Mouse (Mus musculus) cerebral cortex, adult 2 months (tissue): ENCODE data around the gene Wdr46.

Experiments used
- WGBS: fragments of 180-500 bp; shearing (Covaris S2); methylation state at CpG from one replicate; pipeline ENCODE4 v1.1.7; 2018; 5-methylcytosine and 5-hydroxymethylcytosine counted together

Gene Wdr46

DNA sequence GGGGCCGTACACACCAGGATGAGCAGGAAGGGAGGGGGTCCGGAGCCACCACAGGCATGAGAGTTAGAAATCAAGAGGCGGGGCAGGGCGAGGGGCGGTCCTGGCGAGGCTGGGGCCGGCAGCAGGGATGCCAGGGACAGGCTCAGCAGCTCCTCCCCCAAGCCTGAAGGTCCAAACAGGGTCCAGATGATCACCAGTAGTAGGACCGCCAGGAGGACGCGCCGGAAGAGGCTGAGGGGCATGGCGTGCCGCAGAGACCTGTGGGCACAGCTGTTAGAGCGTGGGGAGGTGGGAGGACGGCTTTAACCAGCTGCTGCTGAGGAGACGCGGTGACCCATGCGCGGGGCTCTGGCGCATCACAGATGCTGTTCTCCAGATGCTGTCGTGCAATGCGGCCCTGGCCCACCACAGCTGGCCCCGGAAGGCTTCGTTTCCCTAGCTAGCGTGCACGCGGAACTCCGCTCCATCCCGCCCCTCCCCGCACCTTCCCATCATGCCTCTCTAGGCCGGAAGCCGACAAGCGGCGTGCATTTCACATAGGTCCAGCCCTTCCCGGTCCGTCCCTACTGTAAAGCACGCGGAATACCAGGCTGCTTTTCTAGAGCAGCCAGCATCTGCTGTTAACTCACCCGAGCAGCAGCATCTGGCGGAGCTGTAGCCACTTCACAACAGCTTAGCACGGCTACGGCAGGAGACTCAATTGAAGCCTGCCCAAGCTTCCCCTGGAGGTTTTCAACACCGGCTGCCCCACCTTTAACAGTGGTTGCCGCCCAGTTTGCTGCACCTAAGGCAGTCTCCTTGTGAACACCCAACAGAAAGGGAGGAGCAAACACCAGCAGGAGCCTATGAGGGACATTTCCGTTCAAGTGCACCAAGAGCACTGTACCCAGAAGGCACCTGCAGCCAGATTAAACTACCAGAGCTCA, 10.8 kb downstream of the Wdr46 start, which contains the start of gene B3galt4:
Gene B3galt4, minus strand, starts transcription at position 468 of the 926 bp plus-strand sequence.
- under 1% methylated on average over 45 of the region's 45 CpGs for WGBS

DNA sequence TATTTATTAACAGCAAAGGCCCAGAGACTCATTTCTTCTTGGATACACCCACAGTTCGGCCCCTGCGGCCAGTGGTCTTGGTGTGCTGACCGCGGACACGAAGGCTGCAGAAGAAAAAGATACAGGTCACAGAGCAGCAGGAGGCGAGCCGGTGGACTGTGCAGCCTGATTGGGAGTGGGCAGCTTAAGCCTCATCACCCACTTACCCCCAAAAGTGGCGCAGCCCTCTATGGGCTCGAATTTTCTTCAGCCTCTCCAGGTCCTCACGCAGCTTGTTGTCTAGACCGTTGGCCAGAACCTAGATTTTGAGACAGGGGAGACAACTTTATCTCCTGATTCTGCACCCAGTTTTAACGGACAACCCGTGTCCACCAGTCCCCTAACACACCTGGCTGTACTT, 11.6 kb downstream of the Wdr46 start:
- 77% methylated on average over 13 of the region's 13 CpGs for WGBS

DNA sequence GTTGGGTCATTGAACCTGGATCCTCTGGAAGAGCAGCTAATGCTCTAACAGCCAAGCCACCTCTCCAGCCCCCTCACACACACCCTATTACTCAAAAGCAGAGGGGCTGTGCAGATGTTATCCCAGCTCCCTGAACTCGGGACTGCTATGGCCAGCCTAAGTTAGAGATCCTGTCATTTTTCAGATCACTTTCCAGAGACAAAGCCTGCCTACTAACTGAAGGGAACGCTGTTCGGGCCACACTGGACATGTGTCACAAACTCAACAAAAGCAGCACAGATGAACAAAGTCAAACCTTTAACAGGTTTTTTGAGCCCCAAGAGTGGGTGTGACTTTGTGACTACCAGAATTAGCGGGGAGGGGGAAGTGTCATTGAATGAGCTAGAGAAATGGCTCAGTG, 12.4 kb downstream of the Wdr46 start:
- 66% methylated on average over 4 of the region's 4 CpGs for WGBS

DNA sequence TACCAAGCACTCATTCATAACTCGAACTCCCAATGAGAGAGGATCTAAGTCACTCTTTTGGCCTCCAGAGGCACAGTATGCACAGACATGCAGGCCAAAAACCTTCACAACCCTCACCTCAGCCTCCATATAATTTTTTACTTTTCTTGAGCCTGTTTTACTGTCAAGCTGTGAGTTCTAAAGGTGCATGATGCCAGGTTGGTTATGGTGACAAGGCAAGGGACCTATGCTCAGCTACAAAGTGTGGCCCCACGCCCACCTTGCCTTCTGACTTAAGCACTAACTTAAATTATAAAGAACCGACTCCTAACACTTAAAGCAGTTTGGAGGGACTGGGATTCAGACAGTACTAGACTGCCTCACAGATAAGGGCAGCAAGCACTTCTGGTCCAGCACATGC, 12.8 kb downstream of the Wdr46 start:
- WGBS: 82% methylated on average over 3 of the region's 3 CpGs

DNA sequence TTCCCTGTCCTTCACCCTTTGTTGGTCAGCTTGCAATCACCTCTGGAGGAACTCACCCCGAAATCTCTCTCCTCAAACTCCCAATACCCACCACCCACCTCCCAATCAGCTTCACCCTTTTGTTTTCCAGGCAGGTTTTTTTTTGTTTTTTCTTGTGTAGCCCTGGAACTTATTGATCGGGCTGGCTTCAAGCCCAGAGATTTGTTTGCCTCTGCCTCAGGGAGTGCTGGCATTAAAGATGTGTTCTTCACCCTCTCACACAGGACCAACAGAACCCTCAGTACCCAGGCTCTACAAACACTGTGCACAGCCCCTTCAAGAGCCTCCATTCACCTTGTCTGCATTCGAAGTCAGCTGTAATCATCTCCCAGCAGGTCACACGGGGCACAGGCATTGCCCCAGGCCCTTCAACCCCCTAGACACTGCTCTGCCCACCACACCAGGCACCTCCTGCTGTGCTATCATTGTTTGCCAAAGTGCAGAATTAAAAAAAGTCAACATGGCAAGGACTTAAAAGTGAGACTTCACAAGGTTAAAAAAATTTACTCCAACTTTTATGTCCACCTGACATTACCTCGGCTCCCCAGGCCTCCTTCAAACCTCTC, 13.6 kb downstream of the Wdr46 start:
- 16% methylated on average over 5 of the region's 5 CpGs for WGBS

DNA sequence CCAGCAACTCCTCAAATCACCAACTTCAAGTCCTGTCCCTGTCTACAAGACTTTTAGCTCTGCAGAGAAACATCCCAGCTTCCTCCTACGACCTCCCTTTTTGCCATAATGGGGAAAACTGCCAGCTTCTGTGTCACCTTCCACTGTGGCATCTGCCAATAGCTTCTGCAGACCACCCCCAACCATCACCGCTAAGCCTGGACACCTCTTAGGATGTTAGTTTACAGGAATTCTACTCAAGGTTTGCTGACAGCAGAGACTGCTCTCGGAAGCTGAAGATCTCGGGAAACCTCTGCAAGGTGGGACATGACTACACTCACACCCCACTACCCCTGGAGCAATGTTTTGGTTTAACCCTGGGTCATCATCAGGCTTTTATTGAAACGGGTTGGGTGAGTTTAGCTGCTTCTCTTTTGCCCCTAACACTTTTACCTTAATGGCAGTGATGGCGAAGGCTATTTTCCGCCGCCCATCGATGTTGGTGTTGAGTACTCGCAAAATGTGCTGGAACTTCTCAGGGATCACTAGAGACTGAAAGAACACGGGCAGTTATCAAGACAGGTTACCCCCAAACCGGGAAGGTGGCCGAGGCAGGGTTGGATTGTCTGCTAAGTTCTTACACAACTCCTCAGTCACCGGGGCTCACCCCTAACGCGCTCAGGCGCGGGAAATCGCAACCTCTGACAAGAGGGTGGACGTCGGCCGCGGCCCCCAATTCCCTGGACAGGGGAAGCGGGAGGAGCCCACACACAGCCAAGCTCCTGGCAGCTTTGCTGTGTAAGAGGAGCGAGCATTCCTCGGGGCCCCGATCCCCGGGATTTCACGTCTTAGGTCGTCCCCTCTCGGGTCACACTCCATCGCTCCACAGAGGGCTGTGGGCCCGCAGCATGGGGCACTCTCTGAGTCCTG, 14.4 kb downstream of the Wdr46 start:
- WGBS: under 1% methylated on average over 33 of the region's 33 CpGs

DNA sequence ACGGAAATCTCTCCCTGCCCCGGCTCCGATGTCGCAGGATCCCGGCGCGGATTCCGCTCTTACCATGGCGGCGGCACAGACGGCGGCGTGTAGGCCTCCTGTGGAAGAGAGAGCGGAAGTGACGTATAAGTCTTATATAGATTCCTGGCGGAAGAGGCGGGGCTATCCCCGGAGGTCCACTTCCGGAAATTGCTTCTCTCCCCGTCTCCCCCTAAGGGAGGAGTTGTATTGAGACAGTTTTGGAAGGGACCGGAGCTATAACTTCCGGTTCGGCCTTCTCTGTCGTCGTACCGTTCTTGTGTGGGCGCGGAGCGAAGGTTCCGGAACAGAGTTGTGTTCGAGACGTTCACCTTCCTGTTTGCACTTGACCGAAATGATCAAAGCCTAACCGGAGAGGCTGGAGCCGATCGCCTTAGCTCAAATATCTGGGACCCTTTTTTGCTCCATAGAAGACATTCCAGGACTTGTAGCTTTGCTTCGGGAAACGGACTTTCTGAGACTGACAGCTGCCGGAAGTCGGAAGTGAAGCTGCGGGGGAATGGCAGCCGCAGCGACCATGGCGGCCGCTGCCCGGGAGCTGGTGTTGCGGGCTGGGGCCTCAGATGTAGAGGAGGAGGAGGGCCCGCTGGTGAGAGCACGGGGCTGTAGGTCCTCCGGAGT, 15.2 kb downstream of the Wdr46 start, which contains the start of the genes Vps52 and Rps18:
Gene Vps52, plus strand, starts transcription at position 258 of the 660 bp plus-strand sequence.
Gene Rps18, minus strand, starts transcription at position 447 of the 660 bp plus-strand sequence.
- under 1% methylated on average over 50 of the region's 50 CpGs for WGBS

DNA sequence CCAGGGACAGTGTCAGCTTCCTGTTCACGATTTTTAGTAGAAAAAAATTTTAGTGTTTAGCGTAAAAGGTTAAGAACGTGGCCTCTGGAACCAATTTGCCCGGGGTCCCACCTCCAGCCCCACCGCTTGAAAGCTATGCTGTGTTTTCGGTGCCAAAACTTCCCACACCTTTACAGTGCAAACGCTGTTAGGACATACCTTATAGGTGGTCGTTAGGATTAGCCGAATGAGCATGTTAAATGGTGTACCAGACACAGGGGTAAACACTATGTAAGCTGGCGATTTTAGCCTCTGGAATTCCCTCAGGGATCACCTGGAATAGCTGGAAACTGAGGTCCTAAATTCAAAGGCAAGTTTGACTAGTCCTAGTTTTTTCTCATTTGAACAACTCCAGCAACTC, 15.9 kb downstream of the Wdr46 start:
- 6% methylated on average over 10 of the region's 10 CpGs for WGBS

DNA sequence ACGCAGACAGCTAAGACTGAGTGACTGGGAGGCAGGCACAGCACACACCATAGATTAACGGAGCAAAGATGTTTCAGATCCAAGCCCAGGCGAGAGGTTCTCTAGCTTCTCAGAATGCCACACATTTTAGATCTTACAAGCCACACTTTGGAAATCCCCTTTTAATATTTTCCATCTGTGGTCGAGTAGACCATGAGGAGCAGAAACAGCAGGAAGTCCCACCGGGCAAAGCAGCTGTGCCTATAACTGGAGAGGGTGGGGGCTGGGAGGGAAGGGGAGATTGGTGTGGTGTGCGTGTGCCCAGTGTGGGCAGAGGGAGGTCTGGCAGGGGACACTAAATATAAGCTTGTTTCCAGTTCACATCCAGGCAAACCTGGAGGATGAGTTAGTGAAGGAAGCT, 17.0 kb downstream of the Wdr46 start:
- WGBS: 84% methylated on average over 6 of the region's 6 CpGs

DNA sequence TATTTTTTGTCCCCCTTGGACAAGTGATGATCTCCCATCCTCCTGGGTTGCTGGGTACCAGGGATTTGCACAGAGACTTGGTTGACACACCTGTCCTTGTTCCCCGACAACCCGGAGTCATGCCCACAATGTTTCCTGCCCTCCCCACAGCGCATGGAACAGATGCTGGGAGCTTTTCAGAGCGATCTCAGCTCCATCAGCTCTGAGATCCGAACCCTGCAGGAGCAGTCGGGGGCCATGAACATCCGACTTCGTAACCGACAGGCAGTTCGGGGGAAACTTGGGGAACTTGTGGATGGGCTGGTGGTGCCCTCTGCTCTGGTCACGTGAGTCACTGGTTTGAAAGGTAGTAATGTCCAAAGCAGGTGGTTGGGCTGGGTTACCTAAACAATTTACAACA, 18.0 kb downstream of the Wdr46 start:
- 95% methylated on average over 11 of the region's 11 CpGs for WGBS

DNA sequence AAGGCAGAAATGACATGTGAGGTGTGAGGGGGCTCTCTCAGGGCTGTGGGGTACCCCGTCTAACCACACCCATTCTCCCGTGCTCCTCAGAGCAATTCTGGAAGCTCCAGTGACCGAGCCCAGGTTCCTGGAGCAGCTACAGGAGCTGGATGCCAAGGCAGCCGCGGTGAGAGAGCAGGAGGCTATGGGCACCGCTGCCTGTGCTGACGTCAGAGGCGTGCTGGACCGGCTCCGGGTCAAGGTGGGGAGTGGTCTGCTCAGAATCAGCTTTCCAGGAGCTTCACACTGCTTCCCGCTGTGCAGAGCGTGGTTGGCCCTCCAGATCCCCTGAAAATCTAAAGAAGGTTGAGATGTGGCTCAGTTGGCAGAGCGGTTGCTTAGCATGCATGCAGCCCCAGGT, 18.7 kb downstream of the Wdr46 start:
- 95% methylated on average over 13 of the region's 13 CpGs for WGBS

DNA sequence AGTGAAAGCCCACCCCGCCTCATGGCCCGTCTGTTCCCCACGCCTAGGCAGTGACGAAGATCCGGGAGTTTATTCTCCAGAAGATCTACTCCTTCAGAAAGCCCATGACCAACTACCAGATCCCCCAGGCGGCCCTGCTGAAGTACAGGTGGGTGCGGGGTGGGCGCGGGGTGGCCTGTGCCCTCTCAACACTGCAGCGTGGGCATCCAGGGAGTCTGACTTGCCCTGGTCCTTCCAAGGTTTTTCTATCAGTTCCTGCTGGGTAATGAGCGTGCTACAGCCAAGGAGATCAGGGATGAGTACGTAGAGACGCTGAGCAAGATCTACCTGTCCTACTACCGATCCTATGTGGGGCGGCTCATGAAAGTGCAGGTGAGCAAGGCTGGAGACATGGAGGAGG, 19.5 kb downstream of the Wdr46 start:
- WGBS: 90% methylated on average over 15 of the region's 15 CpGs

DNA sequence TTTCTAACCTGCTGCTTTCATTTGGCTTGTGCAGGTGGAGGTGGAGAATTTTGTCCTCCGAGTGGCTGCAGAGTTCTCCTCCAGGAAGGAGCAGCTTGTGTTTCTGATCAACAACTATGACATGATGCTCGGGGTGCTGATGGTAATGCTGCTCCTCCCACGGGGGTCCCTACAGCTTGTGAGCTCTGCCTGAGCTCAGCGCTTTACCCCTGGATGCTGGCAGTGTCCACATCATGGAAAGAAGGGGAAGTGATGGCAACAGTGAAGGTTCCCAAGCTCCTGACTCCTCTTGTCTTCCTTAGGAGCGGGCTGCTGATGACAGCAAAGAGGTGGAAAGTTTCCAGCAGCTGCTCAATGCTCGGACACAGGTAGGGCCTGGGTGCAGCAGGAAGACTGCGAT, 22.4 kb downstream of the Wdr46 start:
- WGBS: 89% methylated on average over 7 of the region's 7 CpGs

DNA sequence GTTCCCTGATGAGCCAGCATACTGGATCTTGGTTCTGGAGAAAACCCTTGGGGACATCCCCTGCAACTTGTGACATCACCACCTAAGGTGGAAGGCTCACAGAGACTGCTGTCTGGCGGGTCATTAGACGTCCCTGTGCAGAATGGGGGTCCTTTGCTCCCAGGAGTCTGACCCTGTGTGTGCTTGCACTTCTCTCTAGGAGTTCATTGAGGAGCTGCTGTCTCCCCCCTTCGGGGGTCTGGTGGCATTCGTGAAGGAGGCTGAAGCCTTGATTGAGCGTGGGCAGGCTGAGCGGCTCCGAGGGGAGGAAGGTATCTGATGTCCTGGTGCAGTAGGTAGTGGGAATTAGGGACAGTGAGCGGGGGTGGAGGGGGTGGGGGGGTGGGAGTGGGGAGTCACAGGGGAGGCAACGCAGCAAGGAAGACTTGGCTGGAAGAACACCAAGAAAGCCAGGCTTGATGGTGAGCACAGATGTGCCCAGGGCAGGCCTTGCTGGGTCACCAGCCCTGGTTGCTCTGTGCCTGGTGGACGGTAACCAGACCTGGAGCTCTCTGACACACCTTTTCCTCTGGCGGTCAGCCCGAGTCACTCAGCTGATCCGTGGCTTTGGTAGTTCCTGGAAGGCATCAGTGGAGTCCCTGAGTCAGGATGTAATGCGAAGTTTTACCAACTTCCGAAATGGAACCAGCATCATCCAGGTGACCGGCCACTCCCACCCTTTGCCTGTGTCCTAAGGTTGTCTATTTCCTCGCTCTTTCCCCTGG, 24.8 kb downstream of the Wdr46 start:
- 88% methylated on average over 17 of the region's 17 CpGs for WGBS

DNA sequence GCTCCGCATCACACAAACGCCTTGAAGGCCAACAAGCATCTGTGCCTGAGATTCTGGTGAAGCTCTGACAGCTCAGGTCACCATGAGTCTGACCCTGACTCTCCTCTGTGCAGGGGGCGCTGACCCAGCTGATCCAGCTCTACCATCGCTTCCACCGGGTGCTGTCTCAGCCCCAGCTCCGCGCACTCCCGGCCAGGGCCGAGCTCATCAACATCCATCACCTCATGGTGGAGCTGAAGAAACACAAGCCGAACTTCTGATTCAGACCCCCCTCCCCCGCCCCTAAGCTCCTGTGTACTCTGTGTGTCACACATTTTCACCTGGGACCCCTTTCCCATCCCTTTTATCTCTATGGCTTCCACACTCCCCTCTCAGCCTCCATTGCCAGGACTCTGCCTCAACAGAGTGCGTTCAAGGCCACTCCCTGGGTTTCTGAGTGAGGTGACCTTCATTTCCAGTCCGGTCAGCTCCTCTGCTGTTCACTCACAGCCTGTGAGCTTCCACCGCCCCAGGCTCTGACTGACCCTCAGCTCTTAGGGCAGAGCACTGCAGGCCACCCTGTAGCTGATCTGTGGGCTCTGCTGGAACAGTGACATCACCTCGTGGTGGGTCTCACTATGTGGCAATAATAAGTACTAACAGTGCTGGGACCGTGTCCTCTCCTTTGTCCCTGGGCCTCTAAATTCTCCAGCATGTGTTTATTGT, 25.5 kb downstream of the Wdr46 start:
- WGBS: 89% methylated on average over 16 of the region's 16 CpGs

DNA sequence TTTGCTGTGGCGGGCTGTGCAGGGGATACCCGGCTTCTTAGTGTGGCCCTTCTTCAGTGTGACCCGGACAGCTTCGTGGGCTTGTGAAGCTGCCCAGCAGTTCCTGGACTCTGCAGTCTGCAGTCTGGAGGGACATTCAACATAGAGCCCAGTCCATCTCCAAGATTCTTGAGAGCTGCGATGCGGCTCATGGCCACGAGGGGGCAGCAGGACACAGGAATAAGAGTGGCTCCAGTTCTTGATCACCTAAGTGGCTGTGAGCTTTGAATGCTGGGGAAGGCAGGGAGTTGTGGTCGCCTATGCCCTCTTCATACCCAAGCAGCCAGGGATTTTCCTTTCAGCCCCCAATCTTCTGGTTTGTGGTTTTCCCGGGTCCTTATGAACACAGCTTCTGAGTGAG, 28.0 kb downstream of the Wdr46 start:
- 4% methylated on average over 9 of the region's 9 CpGs for WGBS

DNA sequence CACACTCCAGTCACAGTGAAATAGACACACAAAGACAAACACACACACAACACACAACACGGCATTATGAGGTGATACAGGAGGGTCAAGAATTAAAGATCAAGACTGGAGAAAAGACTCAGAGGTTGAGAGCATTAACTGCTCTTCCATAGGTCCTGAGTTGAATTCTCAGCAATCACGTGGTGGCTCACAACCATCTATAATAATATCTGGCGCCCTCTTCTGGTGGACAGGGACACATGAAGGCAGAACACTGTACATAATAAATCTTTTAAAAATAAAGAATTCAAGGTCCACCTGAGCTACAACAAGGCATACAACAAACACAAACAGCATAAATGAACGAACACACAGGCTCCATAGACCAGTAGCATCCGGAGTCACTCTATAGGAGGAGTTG, 28.5 kb downstream of the Wdr46 start:
- 30% methylated on average over 5 of the region's 5 CpGs for WGBS

DNA sequence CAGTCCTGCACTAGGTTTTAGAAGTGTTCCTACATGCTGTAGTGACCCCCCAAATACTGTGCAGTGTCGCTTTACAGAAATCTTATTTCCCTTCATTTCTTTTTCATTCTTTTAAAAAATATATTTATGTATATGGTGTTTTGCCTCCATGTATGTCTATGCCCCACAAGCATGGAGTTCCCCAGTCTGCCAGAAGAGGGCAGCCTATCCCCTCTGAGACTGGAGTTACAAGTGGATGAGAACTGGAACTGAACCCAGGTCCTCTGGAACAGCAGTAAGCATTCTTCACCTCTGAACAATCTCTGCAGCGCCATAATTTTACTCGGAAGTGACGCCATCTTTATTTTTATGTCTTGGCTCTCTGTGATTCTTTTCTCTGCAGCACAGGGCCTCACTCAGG, 28.9 kb downstream of the Wdr46 start:
- 77% methylated on average over 4 of the region's 4 CpGs for WGBS

DNA sequence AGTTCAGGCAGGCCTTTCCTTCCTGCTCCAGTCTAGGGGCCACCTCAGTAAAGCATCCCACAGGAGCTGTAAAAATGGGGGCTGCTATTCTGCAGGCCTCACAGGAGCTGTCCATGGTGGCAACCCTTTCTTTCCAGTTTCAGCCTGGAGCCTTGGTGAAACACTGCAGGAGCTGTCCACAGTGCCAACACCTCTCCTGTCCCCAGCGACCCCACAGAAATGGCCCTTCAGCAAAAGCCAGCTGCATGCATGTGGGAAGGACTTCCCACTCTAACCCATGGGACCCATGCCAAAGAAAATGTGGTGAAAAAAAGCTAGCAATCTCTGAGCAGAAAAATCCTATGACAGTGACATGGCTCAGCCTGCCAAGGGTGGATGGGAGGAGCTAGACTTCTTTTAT, 32.2 kb downstream of the Wdr46 start:
- 17% methylated on average over 1 of the region's 1 CpGs for WGBS

DNA sequence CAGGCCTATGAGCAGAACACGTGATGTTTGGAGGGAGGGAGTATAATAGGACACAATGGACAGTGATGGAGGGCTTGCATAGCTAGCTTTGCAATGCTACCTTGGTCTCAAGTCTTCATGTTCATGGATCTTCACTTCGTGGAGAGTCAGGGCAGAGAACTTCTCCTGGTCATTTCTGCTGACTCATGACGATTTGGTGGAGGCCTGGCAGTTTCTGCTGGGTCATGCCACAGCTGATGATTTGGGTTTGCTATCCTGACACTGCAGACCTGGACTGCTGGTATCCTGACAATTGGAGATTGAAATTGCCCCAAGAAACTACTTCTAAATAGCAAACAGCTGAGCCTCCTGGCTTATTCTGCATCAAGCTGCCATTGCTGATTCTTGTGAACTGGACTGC, 33.1 kb downstream of the Wdr46 start:
- WGBS: 66% methylated on average over 3 of the region's 3 CpGs
